Mouse (Mus musculus): Measurements from ENCODE around the gene Rarres2. TPM values are rescaled to one million over a fixed set of nuclear protein-coding genes. Genes with fewer than 3 reads are reported as not detected.
A peak's percentile ranks its signal among the peaks of the same experiment; 100 is the strongest.

The Rarres2 gene
- total RNA-seq, 2 experiments from 2014 or later, result 15.5 to 19.0 TPM

DNA sequence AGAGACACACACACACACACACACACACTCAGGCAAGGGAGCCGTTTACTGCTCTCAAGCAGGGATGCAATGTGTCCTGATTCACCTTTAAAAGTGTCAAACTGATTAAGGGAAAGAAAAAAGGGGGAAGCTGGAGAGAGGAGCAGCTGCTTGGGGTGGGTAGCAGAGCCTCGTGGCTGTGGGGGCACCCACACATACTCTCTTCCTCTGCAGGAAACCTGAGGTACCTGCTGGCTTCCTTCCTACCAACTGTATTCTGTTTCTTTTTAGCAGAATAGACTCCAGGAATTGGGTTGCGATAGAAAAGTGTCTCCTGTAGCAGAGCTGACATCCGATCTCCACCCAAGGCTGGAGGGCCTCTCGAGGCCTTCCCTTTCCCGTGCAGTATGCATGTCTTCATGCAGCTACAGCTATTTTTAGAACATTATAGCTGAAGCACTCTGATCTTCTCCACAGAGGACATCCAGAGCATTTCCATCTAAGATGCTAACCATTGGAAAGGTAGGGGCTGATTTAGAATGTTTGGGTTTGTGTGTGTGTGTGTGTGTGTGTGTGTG lies 16.7 kb upstream of the Rarres2 start, which contains the start of gene Gm45021:
Gm45021 (plus strand) TSS at position 417 of the 557 bp plus-strand sequence.
- intact Hi-C loops (cut with DNase I), result loop anchor here (5.0 kb wide), 1 partner anchor 43 kb away; no protein-coding TSS in a partner anchor
- no peak for DNase-seq

DNA sequence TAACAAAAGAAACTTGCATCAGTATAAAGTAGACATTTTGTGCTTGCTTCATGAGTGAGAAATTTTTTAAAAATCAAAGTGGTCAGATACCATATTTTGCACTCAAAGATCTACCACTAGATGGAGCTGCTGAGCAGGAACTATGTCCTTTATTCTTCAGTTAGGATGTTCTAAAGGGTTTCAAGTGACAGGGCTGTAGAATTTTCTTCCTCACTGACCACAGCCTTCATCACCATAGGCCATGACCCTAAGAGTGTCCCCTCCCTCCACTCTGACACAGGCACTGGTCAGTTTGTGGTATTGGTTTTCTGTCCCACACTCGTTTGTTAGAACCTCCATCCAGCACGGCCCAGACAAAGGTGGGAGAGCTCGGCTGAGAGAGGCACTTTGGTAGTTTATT lies 9.4 kb upstream of the Rarres2 start:
- intact Hi-C loops (cut with DNase I), result loop anchor here (2.0 kb wide), 1 partner anchor 61 kb away; no protein-coding TSS in a partner anchor
- DNase-seq, result no peak

DNA sequence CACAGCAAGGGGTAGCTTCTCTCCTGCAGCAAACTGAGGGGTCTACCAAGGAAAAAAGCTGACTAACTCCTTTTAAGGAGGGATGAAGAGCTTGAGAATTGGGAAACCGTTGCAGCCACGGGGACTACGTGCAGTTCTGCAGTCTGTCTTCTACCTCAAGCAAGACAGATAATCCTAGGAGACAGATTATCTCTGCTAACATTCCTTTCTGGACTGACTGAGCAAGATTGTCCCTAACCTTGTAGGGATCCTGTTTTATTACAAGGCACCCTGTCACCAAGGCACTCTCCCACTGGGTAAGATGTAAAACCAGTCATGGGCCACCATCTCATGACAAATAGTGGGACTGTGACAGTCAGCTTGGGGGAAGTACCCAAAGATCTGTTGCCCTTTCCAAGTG lies 8.7 kb upstream of the Rarres2 start:
- no peak for DNase-seq
- intact Hi-C loops (cut with DNase I), result no loop called here

DNA sequence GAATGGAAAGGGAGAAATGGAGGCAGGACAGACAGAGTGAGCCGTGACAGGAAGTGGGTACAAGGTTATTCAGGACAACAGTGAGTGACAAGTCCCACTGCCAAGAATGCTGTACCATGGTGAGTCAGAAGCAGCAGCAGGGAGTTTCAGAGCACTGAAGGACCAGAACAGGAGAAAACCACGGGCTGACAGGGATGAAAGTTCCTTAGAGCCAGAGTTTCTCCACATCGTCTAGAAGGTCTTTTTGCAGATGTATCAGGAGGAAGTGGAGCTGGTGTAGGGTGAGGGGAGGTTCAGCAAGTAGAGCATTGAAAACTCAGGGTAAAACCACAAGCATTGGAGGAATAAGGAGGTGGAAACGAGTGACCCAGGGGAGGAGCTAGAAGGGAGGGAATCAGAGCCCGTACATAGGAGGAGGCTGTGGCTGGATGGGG lies 6.6 kb upstream of the Rarres2 start:
- DNase-seq, result no peak
- intact Hi-C loops (cut with DNase I), result no loop called here

DNA sequence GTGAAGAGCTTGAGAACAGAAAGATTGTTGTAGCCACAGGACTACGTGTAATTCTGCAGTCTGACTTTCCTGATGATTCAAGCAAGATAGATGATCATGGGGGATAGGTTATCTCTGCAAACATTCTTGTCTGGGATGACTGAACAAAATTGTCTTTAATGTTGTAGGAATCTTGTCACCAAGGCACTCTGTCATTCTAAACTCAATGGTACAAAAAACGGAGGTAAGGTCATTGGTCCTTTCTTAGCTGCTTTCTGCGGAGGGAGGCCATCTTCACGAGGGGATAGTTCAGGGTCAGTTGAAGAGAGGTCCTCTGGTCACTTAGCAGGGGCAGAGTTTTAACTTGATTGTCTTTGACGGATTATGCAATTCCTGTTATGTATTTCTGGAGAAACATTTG lies 6.1 kb upstream of the Rarres2 start:
- intact Hi-C loops (cut with DNase I), result no loop called here
- no peak for DNase-seq

DNA sequence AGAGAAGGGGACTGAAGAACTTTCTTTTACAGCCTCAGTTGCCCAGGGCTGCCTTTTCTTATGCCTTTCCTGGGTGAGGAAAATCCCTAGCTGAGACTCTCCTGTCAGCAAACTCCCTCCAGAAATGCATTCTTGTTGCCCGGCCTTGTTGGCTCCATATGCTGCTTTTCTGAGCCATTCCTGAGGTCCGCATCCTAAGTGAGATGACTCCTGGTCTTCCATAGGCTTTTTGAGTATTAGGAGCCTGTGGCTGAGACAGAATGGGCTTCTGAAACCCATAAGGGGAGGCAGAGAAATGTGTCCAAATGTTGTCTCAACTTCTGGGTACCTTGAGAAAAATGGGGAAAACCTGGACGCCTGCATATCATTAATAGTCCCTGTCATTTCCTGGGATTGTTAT lies 1.4 kb upstream of the Rarres2 start:
- DNase-seq, result no peak

DNA sequence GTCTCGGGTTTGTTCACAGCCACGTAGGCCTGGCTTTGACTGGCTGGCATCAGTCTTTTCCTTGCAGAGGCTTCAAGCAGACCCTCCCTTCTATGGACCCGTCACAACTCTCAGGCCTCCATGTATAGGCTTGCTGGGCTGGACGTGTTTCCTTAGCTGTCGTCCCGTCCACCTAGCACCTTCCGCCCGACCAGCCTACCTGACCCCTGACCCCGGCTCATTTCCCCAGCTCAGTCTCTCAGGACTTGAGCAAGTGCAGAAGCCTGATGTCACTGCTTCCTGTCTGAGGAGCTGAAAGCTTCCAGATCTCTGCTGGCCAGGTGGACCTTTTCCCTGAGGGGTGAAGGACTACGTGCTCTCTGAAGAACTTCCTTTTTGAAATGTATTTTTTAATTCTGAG lies 691 bp upstream of the Rarres2 start:
- intact Hi-C loops (cut with DNase I), result no loop called here
- DNase-seq, result no peak

More for the DNA sequence above, 1.4 kb upstream of the Rarres2 start:
- intact Hi-C loops (cut with DNase I), result no loop called here

DNA sequence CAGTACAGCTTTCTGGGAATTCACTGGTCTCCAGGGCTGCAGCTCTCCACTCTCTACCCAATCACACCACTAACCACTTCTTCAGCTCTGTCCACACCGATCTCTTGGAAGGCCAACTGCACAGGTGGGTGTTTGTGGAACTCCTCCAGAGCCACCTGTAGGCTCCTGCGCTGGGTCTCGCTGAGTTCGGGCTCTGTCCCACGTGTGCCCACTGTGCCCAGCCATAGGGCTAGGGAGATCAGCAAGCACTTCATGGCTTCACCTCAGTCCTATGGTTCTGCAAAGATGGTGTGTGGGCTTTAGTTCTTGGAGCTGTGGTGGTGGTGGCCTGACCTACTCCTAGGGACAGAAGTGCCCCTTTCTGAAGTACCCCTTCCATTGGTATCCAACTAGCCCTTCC lies 575 bp downstream of the Rarres2 start:
- intact Hi-C loops (cut with DNase I), result no loop called here

DNA sequence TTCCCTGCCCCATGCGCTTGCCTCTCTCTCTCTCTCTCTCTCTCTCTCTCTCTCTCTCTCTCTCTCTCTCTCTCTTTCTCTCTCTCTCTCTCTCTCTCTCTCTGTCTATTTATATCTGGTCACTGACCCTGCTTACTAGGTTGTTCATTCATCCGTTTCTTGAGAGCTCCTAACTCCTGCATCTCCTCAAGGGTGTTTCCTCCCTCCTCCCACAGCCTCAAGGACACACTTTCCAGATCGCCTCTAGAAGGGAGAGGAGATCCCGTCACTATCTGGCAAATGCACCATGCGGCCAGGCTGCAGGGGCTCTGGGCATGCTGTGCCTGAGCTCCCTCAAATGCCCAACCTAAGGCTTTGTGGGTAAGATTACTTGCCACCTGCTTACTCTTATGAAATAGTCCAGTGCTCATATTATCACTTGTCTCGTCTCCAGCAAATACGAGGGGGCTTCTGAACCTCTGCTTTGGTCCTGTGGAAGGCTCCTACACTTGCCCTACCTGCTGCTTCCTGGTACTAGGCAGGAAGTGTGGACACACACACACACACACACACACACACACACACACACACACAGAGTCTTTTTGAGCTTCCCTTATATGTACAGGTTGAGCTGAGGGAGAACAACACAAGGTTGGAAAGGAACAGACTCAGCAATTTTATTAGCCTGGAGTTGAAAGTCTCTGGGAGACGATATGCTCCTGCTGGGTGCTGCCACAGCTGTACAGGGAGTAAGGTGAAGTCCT lies 3.4 kb downstream of the Rarres2 start:
- DNase-seq, result no peak
- intact Hi-C loops (cut with DNase I), result no loop called here

More for the DNA sequence above, 575 bp downstream of the Rarres2 start:
- no peak for DNase-seq

DNA sequence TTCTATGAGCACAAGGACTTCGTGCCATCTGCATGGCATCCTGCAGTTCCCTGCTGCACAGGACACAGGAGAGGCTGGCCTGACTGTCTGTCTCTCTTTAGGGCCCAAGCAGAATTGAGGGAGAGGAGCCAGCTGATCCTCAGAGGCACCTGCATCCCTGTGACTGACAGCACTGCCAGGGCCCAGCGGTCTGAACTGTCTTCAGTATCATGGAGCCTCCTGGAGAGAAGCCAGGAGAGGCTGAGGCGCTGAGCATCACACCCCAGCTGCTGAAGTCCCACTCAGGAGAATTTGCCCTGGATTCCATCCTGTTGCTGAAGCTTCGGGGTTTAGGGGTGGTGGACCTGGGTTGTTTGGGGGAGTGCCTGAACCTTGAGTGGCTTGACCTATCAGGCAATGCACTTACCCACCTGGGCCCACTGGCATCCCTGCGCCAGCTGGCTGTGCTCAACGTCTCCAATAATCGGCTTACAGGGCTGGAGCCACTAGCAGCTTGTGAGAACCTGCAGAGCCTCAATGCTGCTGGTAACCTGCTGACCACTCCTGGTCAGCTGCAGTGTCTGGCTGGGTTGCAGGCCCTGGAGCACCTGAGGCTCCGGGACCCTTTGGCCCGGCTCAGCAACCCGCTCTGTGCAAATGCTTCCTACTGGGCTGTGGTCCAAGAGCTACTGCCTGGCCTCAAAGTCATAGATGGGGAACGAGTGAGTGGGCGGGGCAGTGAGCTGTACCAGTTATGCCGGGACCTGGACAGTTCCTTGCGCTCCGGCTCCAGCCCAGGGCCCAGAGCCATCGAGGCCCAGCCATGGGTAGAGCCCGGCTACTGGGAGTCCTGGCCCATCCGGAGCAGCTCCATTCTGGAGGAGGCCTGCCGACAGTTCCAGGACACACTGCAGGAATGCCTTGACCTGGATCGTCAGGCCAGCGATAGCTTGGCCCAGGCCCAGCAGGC lies 4.3 kb downstream of the Rarres2 start:
- peak; percentile 51 to 54 for DNase-seq

DNA sequence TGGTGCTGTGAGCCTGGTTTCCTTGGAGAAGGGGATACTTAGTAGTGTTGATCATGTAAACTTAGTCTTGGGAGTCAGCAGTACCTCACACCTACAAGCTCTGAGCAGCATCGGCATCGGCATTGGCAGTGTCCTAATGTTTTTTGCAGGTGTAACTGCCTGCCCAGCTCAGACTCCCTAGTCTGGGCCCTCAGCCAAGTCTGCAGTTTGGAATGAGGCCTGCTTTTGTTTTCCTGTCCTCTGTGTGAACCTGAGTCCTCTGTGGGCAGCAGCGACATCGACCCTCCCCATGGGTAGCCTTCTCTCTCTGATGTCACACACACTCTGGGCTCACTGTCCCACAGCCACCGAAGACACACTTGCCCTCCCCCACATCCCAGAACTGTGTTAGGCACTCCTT lies 6.3 kb downstream of the Rarres2 start:
- intact Hi-C loops (cut with DNase I), result no loop called here
- DNase-seq, result peak; percentile 54 to 59

More for the DNA sequence above, 4.3 kb downstream of the Rarres2 start:
- intact Hi-C loops (cut with DNase I), result no loop called here

DNA sequence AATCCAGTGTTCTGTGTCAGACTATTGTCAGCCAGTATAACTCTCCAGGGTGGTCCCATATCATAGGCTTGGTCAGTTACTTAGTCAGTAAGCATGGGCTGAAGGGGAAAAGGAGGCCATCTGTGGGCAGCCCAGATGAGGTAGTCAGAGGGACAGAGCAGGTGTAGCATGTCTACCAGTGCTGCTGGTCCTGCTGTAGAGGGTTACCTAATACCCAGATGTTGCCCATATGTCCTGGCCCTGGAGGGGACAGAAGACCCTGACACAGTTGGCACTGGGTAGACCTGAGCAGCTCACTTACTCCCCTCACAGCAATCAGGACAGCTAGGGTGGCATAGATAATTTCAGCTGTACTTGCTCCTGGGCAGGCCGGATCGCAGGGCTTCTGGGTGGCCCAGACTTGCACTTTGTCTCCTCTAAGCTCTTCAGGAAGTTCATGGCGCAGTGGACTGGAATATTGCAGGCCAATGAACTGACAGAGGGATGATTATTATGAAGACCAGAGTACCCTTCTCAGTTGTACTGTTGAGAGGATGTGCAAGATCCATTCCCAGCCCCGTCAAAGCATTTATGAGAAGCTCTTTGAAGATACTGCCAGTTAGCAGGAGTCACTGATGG lies 6.8 kb downstream of the Rarres2 start:
- intact Hi-C loops (cut with DNase I), result no loop called here

DNA sequence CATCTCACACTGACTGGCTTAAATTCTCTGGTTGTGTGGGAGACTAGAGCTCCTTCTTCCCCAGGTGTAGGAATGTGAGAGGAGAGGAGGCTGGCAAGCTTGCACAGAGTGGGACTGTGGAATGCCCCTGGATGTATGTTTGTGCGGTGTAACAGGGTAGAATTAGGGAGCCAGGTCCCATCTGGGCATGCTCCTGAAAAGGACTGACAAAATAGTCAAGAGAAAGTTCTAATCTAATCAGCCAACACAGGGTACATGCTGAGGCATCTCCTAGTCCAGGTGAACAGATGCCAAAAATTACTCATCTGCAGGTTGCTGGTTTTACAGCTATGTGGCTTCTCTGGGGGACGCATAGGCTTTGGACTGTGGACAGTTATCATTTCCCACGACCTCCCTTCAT lies 16.6 kb downstream of the Rarres2 start:
- intact Hi-C loops (cut with DNase I), result no loop called here
- no peak for DNase-seq

More for the DNA sequence above, 6.8 kb downstream of the Rarres2 start:
- DNase-seq, result no peak

DNA sequence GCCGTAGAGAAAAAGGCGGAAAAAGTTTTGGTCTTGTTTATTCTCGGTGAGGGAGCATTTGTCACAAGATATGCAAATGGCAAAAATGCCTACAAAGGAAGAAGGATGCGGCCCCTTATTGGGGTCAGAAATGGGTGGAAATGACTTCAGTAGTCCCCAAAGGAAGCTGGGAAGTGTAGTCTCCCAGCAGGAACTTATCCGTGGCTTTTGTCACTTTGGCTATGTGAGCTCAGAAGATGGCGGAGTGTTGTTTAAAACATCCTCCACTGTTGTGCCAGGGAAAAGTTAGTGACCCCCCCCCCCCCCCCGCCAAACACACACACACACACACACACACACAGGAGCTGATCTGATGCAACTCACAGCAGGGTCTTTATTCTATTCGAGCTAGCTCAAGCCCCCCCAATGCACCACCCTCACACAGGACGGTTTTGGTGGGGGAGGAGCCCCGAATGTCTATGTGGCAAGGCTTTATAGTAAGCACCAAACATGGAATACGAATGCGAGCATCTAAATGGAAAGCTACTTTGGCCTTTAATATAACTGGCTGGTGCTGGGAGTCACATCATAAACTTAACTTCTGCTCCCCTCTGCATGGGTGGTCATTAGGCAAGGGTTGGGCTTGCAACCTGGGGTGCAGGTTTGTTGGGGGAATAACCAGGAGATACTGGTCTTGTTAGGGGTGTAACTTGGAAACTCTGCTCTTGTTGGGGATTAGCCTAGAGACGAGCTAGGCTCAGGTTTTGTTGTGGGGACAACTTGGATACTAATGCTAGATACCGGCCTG lies 17.3 kb downstream of the Rarres2 start:
- intact Hi-C loops (cut with DNase I), result no loop called here
- DNase-seq, result no peak

DNA sequence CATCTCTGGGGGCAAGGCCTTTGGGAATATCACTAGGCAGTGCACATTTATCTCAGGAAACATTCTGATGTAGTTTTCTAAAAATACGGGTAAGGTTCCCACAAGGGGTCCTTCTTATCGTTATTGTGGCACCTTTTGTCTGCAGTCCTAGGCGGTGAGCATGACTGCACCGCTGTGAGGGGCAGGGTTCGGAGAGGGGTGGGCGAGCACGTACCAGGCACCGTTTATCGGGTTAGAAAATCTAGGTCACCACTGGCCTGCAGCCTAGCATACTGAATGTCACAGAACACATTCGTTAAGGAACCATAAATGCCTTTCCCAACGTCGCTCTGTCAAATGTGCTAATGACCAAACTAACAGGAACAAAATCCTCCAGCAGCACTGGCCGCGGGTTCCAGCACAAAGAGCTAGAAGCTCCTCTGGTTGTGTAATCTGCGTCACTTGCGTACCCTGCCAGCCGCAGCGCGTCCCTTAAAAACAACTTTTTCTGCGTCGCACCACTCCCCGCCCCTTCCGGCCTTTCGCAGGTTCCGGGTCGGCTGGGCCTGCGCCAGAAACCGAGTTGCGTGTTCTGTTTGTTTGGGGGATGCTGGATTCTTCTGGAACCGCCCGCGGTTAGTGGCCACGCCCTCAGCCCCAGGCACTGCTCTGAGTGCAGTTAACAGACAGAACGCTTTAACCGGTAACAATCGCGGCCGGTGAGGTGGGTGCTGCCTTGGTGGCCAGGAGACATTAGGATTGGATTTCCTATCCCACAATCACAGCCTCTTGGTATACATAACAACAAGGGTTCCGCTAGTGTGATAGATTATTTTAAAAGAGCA lies 18.1 kb downstream of the Rarres2 start, which contains the start of gene Lrrc61:
Lrrc61 (plus strand) TSS at position 517 of the 824 bp plus-strand sequence.
- DNase-seq, result peak; percentile 98 to 99

DNA sequence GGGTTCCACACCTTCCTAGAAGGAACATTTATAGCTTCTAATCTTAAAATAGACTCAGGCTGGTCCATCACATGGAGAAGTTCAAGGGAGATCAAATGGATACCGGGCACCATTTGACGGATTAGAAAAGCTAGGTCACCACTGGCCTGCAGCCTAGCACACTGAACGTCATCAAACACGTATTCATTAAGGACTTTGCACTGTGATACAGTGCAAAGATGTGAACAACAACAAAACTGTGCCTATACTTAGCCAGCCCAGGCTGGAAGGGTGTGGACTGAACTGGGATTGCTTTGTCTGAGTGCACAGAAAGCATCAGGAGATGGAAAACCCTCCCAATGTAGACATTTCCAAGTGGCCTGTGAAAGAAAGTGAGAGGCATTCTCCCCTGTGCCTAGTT lies 18.8 kb downstream of the Rarres2 start:
- intact Hi-C loops (cut with DNase I), result loop anchor here (5.0 kb wide), 1 partner anchor 38 kb away; the partner anchor contains the start of genes Gm44965 and Repin1
- DNase-seq, result peak in 1 of 2 experiments; percentile 28

More for the DNA sequence above, 18.1 kb downstream of the Rarres2 start, which contains the start of gene Lrrc61:
- intact Hi-C loops (cut with DNase I), result loop anchor here (5.0 kb wide), 1 partner anchor 38 kb away; the partner anchor contains the start of genes Gm44965 and Repin1

DNA sequence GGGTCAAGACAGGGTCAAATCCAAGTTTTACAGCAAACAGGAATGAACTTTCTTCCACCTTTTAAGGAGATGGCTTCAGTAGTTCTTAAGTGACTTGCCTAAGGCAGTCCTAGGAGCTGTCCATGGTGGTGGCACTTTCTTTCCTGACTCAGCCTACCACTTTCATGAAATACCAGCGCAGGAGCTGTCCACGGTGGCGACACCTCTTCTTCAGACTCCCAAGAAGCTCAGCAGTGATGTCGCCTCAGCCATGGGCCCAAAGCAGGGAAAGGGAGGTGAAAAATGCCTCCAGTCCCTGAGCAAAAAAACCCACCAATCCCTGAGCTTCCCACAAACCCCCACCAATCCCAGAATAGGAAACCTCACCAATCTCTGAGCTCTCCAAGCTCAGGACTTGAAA lies 19.7 kb downstream of the Rarres2 start:
- intact Hi-C loops (cut with DNase I), result loop anchor here (5.0 kb wide), 1 partner anchor 39 kb away; the partner anchor contains the start of genes Gm44965 and Repin1
- no peak for DNase-seq

DNA sequence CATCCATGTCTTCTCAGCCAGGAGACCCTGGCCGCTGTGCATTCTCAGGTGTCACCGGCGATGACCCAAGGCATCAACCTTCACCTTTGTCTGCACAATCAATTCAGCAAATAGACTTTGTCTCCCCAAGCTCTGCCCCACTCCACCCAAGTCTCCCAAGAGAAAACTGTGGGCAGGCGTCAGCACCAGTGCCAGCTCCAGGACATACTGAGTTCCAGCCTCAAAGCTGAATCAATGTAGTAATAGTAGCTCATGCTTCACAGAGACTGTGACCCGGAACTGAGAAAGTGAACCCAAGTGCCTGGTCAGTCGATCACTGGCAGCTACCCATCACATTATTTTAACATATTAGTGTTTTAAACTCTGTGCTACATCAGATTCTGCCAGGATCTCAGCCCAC lies 24.3 kb downstream of the Rarres2 start:
- intact Hi-C loops (cut with DNase I), result no loop called here
- DNase-seq, result no peak
